Mouse (Mus musculus) bone marrow macrophage, adult 2 months (primary cell): ENCODE results near the gene Natd1.

Experiments
- CTCF ChIP-seq: IDR thresholded peaks from 2 replicates; pipeline ENCODE4 v1.5.1; 2012; ENCODE audit warnings: low read depth, mild to moderate bottlenecking, low read length, moderate library complexity
- POLR2A ChIP-seq: IDR thresholded peaks from 2 replicates; pipeline ENCODE4 v1.6.1; 2012; ENCODE audit warnings: mild to moderate bottlenecking, low read depth, low read length, borderline replicate concordance

DNA sequence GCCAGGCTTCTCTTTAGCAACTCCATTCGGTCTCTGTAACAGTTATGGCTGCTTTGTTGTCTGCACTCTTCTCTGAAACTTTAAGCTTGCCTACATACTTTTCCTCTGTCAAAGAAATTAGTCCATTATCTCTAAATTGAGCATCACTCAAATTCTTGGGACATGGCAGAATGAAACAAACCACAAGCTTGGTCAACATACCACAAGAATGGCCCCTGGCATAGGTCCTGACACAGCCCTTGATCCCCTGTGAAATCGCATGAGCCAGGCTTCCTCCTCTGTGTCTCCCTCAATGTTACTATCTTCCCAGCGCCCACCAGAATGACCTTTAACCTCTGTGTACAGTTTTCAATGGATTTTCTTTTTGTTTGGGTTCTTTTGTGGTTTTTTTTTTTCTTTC, 32.2 kb downstream of the Natd1 start:
- TF ChIP-seq CTCF (no peak), POLR2A (no peak)
